Mouse (Mus musculus) layer of hippocampus, adult 8-10 months (tissue): ENCODE data around the gene Ppm1f. TPM values are rescaled to one million over a fixed set of nuclear protein-coding genes. Genes with fewer than 3 reads are reported as not detected.
"Not testable (repeated sequence)": the region's sequence is repeated elsewhere in the genome, so short reads cannot be mapped to it uniquely, and the experiment has no call there.

Experiments
- DNase-seq, 2 experiments: peaks; one replicate each; pipeline ENCODE4 v3.0.0; 2022; ENCODE audit warnings: low spot score in 2 of 2
- total RNA-seq, 4 experiments: library from RNA; stranded (reverse); gene quantifications; 2 replicates each; pipeline ENCODE4 v1.2.4; 2022

Ppm1f gene
- total RNA-seq: 10 to 100 TPM; 46.5 to 59.4 (median 51.9) TPM

DNA sequence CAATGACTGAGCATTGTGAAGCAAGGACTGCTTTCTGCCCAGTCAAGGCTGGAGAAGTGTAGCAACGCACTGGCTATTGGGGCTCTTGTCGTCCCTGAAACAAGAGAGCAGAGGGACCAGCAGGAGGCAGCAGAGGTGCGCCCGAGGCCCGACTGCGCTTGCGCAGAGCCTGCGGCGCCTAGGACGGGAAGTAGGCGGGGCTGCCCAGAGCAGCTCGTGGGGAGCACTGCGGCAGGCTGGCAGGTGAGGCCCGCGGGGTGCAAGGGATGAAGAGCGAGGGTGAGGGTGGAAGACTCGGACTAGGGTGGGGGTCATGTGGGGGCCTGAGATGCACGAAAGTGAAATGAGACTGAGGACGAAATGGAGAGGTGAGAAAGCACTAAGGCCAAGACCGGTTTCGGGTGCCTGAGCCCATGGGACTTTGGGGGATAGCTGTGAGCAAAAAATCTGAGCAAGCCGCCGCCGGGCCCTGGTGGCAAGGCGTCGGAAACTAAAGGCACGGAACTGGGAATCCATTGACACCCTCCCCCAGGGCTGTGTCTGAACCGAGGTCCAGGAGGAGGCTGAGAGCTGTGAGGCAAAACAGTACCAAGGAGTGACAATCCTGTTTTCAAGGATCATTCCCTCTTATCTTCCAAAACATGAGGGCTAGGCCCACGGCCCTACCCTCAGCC, at the start of gene Ppm1f:
Gene Ppm1f, plus strand, starts transcription at position 88 of the 674 bp plus-strand sequence.
- DNase-seq: peak; percentile 91 to 97

DNA sequence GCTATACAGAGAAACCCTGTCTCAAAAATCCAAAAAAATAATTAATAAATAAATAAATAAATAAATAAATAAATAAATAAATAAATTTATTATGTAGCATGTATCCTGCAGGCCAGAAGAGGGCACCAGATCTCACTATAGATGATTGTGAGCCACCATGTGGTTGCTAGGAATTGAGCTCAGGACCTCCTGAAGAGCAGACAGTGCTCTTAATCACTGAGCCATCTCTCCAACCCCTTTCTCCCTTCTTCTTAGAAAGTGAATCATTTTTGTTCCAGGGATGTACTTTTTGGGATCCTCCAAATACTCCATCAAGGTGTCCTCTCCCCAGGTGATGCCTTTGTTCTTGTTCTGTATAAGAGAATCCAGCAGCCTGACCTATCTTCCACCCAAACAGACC, 47.1 kb upstream of the Ppm1f start:
- DNase-seq: no peak

DNA sequence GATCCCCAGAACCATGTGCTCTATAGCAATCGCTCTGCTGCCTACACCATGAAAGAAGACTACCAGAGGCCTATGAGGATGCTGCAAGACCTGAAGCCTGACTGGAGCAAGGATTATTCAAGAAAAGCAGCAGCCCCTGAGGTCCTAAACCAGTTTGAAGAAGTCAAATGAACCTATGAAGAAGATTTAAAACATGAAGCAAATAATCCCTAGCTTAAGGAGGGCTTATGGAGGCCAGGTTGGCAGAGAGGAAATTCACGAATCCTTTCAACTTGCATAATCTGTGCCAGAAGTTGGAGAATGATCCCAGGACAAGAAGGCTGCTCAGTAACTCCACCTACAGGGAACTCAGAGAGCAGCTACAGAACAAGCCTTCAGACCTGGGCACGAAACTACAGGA, 43.9 kb upstream of the Ppm1f start:
- DNase-seq: no peak

DNA sequence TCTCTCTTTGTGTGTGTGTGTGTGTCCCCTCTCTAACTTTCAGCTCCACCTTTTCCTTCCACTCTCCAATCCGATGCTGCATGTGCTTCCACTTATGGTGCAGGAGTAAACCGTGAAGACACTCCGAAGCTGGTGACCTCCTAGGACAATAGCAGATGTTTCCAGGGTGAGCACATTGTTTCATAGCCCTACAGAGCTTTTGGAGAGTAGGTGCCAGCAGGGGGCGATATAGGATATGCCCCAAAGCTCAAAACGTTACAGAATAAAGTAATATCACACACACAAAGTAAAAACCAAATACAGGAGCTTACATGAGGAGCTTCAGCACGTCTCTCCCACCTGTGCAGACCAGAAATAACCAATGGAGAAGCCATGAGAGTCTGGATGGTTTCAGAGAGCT, 41.4 kb upstream of the Ppm1f start:
- peak in 1 of 2 experiments; percentile 62 for DNase-seq

DNA sequence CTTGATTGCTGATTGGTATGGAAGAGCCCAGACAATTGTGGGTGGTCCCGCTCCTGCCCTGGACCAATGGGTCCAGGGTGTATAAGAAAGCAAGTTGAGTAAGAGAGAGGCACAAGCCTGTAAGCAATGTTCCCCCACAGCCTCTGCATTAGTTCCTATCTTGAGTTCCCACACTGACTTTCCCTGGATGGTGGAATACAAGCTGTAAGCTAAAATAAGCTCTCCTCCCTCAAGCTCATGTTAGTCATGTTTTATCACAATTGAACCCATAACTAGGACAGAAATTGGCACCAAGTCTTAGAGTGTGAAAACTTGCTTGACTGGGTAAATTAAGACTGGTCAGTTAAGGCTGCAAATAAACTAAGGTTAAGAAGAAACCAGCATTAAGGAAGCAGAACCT, 40.7 kb upstream of the Ppm1f start:
- DNase-seq: no peak

DNA sequence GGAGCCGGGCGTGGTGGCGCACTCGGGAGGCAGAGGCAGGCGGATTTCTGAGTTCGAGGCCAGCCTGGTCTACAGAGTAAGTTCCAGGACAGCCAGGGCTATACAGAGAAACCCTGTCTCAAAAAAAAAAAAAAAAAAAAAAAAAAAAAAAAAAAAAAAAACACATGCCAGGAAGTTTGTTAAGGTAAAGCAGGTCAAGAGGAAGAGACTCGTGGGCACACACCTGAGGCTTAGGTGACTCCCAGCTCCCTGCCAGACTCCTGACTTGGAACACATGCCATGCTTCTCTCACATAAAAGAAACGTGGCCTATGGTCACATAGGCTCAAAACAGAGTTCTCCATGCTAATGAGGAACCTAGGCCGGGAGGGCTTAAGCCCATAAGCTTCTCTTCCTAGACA, 40.2 kb upstream of the Ppm1f start:
- DNase-seq: not testable (repeated sequence)

DNA sequence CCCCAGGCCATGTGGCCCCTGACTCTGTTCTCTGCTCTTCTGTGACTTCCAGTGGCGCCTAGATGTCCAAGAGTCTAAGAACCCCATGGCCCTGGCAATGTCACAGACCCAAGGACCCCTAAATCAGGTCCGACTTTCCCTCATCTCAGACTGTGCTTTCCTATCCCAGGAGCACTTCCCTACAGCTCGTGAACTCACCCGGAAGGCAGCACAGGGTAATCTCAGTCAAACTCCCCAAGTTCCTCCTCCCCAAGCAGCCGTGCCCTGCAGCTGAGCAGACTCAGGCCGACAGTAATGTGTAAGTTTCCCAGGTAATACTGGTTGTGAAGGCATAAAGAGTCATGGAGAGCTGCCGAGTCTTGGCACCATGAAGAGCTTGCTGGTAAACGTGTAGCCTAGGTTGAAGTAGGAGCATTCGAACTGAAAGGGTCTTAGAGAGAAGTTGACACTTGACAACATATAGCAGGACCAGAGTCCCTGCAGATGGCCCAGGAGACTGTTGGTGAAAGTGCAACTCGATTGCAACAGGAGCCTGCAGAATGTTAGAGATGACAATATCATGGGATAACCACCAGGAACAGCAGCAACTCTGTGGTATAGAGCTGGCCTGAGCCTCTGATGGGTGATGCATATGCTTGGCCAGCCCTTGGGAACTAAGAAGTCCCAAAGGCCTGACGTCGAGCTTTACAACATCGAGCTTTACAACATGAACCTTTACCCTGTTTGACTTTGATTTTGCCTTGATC, 39.4 kb upstream of the Ppm1f start:
- no peak for DNase-seq

DNA sequence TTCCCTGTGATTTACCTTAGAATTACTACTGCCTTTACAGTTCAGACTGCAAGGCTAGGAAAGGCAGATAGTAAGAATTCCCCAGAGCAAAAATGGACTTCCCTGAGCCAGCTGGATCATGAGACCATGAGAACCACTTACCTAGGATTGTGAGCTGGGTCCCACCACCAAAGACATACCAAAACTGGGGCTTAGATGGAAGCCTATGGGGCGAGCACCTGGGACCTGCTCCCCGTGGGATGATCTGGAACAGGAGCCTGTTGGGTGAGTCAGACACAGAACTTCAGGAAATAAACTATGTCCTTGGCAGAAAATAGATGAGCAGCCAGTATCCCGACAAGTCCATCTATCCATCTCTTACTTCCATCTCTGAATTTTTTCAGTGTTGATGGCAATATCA, 34.0 kb upstream of the Ppm1f start:
- no peak for DNase-seq

DNA sequence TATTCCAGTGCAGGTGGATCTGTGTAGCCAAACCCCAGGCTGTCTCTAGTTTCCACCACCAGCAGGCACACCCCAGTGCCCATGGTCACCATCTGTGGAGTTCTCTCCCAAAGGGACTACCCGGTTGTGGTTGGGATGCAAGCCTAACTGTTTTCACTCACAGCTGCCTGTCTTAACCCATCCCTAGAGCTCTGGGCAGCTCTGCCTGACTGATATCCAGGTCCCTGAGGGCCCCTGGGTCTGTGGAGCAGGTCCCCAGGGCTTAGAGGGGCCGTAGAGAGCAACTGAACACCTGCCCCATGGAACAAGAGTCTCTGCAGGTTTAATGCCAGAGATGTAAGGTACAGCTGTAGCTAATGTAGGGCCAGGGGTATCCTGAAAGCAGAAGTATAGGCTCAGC, 32.3 kb upstream of the Ppm1f start, which contains the start of gene Igll1:
Gene Igll1, minus strand, starts transcription at position 8 of the 400 bp plus-strand sequence.
- DNase-seq: no peak

DNA sequence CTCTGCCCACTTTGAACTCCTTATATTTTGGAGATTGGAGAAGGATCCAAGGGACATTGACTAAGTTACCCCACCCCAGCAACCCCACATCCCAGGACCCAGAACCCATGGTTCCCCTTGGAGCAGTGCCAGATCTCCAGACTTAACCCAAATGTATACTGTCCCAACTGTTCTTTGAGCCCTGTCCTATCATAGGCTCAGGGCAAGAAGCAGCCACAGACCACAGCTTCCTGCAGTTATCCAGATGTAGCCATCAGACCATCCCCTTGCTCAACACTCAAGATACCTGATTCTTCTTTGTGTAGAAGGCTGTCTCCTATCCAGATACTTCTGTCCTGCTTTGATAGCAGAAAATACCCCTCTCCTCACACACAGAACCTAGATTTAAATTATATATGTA, 31.1 kb upstream of the Ppm1f start:
- no peak for DNase-seq

DNA sequence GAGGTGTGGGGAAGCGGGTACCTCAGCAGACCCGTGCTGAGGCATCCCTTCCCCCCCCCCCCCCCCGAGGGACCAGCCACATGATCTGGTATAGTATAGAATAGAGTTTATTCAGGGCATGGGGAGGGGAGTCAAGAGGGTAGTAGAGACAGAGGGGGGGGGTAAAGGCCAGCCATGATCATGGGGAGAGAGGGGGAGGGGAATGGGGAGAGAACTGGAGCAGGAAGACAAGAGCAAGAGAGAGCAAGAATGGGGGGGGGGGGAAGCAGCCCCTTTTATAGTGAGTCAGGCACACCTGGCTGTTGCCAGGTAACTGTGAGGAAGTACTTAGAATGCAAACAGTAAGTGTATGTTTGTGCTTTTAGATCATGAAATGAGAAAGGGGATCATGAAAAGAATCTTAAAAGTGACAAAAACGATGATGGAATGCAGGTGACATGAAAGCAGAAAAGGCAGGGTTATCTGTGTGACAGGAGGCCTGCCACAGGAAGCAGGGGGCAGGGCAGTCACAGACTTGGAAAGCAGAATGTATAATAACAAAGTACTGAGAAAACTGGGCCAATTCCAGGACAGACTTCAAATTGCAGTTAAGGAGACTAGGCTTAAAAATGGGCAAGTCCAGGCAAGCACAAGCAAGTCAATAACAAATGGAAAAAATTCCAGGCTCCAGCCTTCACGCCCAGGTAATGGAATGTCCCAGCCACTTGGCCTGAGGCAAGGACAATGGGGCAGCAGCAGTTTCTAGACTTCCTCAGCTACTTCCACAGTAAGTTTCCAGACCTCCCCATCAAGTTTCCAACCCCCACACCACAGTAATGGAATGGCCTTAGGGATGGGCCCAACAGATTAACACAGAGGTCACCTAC, 30.3 kb upstream of the Ppm1f start:
- no peak for DNase-seq

DNA sequence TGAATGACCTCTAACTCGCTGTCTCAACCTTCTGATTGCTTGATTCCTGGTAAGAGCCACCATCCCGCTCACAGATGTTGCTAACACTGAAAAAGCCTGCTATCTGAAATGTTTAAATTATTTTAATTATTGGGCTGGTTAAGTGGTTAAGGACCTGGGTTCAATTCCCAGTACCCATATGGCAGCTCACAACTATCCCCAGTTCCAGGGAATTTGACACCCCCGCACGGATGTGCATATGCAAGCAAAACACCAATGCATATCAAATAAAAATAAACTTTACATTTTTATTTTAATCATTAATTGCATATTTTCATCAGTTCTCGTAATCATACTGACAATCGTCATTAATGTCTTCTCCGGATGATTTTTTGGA, 26.0 kb upstream of the Ppm1f start:
- no peak for DNase-seq

DNA sequence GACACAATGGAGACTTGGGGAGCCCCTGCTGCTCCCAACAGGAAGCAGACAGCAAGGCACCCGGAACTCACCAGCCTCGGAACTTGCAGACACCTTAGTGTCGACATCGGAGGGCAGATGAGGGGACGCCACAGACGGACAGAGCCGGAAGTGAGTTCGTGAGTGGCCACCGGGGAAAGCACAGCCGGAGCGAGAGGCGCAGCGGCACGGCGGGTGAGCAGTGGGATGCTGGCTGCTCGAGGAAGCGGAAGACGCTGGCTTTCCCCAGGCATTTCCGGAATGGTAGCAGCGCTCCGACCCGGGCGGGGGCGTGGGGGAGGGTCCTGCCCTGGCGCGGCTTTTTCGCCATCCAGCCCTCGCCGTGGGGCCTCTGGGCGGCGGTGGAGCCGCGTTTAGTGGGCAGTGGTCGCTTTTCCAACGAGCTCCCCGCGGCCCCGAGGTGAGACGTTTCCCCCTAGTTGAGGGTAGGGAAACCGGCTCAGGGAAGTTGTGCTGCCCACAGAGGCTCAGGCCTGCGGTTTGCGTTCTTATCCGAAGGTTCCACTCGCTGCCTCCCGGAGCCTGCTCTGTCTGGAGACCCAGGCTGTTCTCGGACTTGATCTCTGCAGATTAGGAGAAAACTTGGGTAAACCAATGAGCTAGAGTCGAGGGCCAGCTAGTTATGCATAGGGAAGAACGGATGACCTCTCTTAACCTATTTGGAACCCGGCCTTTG, 25.5 kb upstream of the Ppm1f start, which contains the start of the genes Top3b and Vpreb1:
Gene Top3b, plus strand, starts transcription at position 120 of the 715 bp plus-strand sequence.
Gene Vpreb1, minus strand, starts transcription at position 227 of the 715 bp plus-strand sequence.
- DNase-seq: peak; percentile 87 to 91

DNA sequence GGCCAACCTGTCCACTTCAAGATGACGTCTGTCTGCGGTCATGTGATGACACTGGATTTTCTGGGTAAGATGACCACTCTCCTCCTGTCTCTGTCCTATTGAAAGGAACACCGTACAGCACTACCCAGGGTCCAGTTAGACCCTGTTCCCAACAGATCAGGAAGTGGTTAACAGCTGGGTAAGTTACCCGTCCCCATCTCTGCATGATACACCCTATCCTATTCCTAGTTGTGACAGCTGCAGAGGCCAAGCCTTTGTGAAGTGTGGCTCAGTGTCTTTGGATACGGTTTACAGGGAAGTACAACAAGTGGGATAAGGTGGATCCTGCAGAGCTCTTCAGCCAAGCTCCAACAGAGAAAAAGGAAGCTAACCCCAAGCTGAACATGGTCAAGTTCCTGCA, 17.2 kb upstream of the Ppm1f start:
- no peak for DNase-seq

DNA sequence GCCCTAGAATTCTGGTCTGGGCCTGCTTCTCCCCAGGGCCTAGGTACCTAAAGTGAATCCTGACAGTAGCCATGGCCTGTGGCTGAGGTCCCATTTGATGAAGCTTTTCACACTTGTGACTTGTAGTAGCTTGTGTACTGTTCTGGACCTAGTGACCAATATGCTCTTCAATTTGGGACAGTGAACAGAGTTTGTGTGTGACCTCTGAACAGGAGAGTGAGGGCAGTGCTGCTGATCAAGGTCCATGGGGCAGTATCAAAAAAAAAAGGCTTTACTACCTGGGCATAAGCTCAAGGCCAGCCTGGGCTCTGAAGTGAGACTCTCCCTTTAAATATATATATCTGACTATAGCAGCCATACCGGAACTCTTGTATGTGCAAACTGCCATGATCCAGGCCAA, 7.9 kb upstream of the Ppm1f start:
- DNase-seq: no peak

DNA sequence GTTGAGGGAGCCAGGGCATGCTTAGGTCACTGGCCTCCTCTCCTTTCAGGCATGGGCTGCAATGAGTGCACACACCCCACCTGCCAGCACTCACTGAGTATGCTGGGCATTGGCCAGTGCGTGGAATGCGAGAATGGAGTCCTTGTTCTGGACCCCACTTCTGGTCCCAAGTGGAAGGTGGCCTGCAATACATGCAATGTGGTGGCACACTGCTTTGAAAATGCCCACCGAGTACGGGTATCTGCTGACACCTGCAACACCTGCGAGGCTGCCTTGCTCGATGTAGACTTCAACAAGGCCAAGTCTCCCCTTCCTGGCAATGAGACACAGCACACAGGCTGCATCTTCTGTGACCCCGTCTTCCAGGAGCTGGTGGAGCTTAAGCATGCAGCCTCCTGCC, 3.9 kb upstream of the Ppm1f start:
- DNase-seq: no peak

DNA sequence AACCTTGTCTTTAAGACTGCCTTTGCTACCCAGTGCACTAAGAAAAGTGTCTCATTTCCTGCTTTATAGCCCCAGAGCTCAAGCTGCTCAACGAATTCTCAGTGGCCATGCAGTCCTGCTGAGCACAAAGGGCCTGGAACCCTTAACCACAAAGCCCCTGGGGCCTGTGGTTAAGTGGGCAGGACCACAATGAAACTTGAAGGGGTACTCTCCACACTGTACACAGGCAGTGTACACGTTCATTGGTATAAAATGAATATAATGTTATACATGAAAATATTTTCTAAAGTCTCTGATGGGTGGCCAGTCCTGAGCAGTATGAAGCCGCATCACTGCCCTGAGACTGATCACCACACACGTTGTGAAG, 271 bp upstream of the Ppm1f start:
- DNase-seq: no peak

DNA sequence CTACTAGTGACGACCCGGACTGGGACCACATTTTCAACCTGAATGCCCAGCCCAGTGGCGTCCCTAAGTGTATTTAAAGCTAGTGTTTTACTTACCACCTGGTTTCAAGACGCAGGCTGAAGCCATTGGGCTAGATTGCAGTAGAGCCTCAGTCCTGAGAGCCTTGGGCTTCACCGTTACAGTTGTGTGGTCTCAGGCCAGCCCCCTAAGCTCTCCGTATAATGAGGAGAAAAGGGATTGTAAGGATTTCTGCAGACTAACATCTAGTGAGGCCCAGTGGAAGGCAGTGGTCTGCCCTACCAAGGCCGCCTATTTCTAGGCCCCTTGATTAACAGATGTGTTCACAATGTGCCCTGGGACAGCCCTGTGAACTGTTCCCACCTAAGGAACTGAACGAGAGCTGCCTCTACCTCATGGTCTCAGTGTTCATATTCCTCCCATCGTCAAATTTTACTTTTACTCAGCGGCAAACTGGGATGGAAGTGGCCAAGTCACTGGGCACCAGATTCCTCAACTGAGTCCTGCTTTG, 851 bp downstream of the Ppm1f start:
- DNase-seq: no peak

DNA sequence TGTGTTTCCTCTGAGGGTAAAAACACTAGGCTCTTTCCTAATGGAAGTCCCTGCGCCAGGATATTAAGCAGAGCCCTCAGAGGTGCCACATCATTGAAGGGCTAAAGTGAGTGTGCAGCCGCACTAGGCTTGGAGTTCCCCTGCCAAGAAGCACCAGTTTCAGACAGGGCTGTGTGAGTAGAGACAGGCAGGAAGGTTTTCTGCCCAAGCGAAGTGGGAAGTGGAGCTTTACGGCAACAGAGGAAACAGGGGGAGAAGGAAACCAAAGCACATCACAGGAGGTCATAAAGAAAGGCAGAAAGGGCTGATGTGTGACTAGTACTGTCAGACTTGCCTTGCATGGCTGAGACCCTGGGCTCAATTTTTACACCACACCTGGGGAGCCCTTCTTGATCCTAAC, 6.1 kb downstream of the Ppm1f start:
- DNase-seq: no peak

DNA sequence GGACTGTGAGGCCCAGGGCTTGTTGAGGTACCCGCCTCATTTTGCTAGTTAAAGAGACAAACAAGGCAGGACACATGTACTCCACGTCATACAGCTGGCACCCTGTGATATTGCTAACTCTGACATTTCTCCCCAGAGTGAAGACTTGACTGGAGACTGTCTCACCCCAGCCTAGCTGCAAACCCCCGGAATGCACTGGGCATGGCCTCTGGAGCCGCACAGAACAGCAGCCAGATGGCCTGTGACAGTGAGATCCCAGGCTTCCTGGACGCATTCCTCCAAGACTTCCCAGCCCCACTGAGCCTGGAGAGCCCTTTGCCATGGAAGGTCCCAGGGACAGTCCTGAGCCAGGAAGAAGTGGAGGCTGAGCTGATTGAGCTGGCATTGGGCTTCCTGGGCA, 6.9 kb downstream of the Ppm1f start:
- DNase-seq: no peak

DNA sequence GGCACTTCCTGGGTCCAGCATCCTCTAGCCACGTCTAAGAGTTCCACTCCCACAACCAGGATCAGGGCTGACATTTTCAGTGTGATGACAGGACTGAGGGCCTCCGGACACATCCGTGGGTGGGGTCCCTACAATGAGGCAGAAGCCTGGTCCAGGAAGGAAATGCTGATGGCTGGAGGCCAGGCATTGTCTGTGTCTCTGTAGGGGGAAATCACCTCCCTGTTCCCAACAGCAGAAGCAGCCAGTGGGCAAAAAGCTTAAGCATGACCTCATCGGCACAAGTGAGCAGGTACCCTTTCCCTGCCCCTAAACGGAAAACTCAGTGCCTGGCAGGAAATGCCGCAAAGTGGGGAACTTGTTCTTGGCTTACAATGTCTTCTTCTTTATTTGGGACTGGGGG, 11.5 kb downstream of the Ppm1f start:
- no peak for DNase-seq
